Mouse (Mus musculus): Measurements from ENCODE around the gene Krtap5-3. TPM values are rescaled to one million over a fixed set of nuclear protein-coding genes. Genes with fewer than 3 reads are reported as not detected.
"Not testable (repeated sequence)": the region's sequence is repeated elsewhere in the genome, so short reads cannot be mapped to it uniquely, and the experiment has no call there.

Gene Krtap5-3
- polyA plus RNA-seq, 1 experiment from 2014 or later, result not detected

DNA sequence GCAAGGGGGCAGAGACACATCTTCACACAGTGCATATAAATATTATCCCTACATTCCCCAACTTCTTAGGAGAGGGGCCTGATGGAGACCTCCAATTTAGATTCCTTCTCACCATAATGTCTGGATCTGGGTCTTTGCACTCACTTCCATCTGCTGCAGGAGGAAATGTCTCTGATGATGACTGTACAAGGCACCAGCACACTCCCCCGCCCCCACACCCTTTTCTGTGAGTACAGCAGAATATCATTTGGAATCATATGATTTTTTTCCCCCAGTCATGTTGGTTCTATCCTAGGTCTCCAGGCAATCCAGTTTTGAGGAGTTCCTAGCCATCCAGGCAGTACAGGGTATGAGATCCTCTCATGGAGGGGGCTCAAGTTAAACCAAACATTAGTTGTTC, 22.5 kb upstream of the Krtap5-3 start:
- H3K4me2 ChIP-seq (ENCODE audit: low read depth, low read length), result no peak overlapping the region
- no peaks in the 10 kb centered on the region for H3K27me3 ChIP-seq (ENCODE audit: control insufficient read depth, insufficient read depth, low read length)
- no peak overlapping the region for H3K27ac ChIP-seq (replicated peaks; ENCODE audit: low read depth, low read length)
- DNase-seq (ENCODE audit: low spot score) (no peak), ATAC-seq (replicated peaks; ENCODE audit: insufficient number of reproducible peaks, low FRiP score, low TSS enrichment, low read depth) (no peak)
- H3K36me3 ChIP-seq (replicated peaks; ENCODE audit: control insufficient read depth, insufficient read depth, low read depth, low read length), result no peaks in the 10 kb centered on the region
- no peak overlapping the region for H3K9ac ChIP-seq (replicated peaks; ENCODE audit: low read length)
- H3K4me3 ChIP-seq (ENCODE audit: low read depth, low read length), result no peak overlapping the region
- 96% methylated on average over 1 of the region's 1 CpGs for WGBS
- no peaks in the 10 kb centered on the region for H3K9me3 ChIP-seq (replicated peaks; ENCODE audit: control insufficient read depth, low read length)
- H3K4me1 ChIP-seq (ENCODE audit: control insufficient read depth, insufficient read depth, low read length), result no peaks in the 10 kb centered on the region

GRCm38 (mm10) chr7:142181021-142181420, 20.1 kb upstream of the Krtap5-3 start:
- WGBS, result 80% methylated on average over 1 of the region's 1 CpGs
- H3K27me3 ChIP-seq (ENCODE audit: control insufficient read depth, insufficient read depth, low read length), result no peaks in the 10 kb centered on the region
- H3K27ac ChIP-seq (replicated peaks; ENCODE audit: low read depth, low read length), result no peak overlapping the region
- H3K36me3 ChIP-seq (replicated peaks; ENCODE audit: control insufficient read depth, insufficient read depth, low read depth, low read length), result no peaks in the 10 kb centered on the region
- no peaks in the 10 kb centered on the region for H3K9me3 ChIP-seq (replicated peaks; ENCODE audit: control insufficient read depth, low read length)
- H3K4me1 ChIP-seq (ENCODE audit: control insufficient read depth, insufficient read depth, low read length), result no peaks in the 10 kb centered on the region
- no peak for DNase-seq (ENCODE audit: low spot score)
- no peak overlapping the region for H3K4me3 ChIP-seq (ENCODE audit: low read depth, low read length)
- H3K4me2 ChIP-seq (ENCODE audit: low read depth, low read length), result no peak overlapping the region
- H3K9ac ChIP-seq (replicated peaks; ENCODE audit: low read length), result no peak overlapping the region
- no peak for ATAC-seq (replicated peaks; ENCODE audit: insufficient number of reproducible peaks, low FRiP score, low TSS enrichment, low read depth)

- no peak overlapping the region for H3K27ac ChIP-seq (replicated peaks; ENCODE audit: low read depth, low read length)
- DNase-seq (ENCODE audit: low spot score) (no peak), ATAC-seq (replicated peaks; ENCODE audit: insufficient number of reproducible peaks, low FRiP score, low TSS enrichment, low read depth) (no peak)
- 69% methylated on average over 2 of the region's 2 CpGs for WGBS
- H3K9ac ChIP-seq (replicated peaks; ENCODE audit: low read length), result no peak overlapping the region
- H3K4me2 ChIP-seq (ENCODE audit: low read depth, low read length), result no peak overlapping the region
- no peaks in the 10 kb centered on the region for H3K4me1 ChIP-seq (ENCODE audit: control insufficient read depth, insufficient read depth, low read length)
- H3K27me3 ChIP-seq (ENCODE audit: control insufficient read depth, insufficient read depth, low read length), result no peaks in the 10 kb centered on the region
- H3K4me3 ChIP-seq (ENCODE audit: low read depth, low read length), result no peak overlapping the region
- H3K9me3 ChIP-seq (replicated peaks; ENCODE audit: control insufficient read depth, low read length), result no peaks in the 10 kb centered on the region
- H3K36me3 ChIP-seq (replicated peaks; ENCODE audit: control insufficient read depth, insufficient read depth, low read depth, low read length), result no peaks in the 10 kb centered on the region
These were observed 13.0 kb upstream of the Krtap5-3 start for GRCm38 (mm10) chr7:142188156-142188555.

DNA sequence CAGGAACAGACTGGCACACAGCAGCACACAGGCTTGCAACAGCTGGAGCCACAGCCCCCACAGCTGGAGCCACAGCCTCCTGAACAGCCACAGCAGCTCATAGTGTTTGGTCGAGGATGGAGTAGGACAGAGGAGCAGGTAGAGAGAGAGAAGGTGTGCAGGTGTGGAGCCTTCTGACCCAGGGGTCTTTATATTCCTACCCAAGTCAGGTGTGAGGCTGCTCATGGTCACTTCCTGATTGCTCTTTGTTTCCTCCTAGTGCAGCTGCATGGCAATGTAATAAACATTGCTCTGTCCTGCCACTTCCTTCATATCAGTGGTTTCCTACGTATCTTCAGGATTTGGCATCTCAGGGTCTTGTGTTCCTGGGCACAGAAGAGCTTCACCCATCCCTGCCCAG, 10.9 kb upstream of the Krtap5-3 start, which contains the start of gene Gm10153:
Gene Gm10153, minus strand, starts transcription at position 101 of the 400 bp plus-strand sequence.
- no peaks in the 10 kb centered on the region for H3K4me1 ChIP-seq (ENCODE audit: control insufficient read depth, insufficient read depth, low read length)
- DNase-seq (ENCODE audit: low spot score) (no peak), ATAC-seq (replicated peaks; ENCODE audit: insufficient number of reproducible peaks, low FRiP score, low TSS enrichment, low read depth) (no peak)
- 39% methylated on average over 2 of the region's 2 CpGs for WGBS
- H3K9ac ChIP-seq (replicated peaks; ENCODE audit: low read length), result no peak within 1 kb of the TSS
- no peak within 1 kb of the TSS for H3K27ac ChIP-seq (replicated peaks; ENCODE audit: low read depth, low read length)
- H3K36me3 ChIP-seq (replicated peaks; ENCODE audit: control insufficient read depth, insufficient read depth, low read depth, low read length), result no peaks in the 10 kb centered on the region
- no peak within 1 kb of the TSS for H3K4me2 ChIP-seq (ENCODE audit: low read depth, low read length)
- no peaks in the 10 kb centered on the region for H3K9me3 ChIP-seq (replicated peaks; ENCODE audit: control insufficient read depth, low read length)
- no peaks in the 10 kb centered on the region for H3K27me3 ChIP-seq (ENCODE audit: control insufficient read depth, insufficient read depth, low read length)
- H3K4me3 ChIP-seq (ENCODE audit: low read depth, low read length), result no peak within 1 kb of the TSS

GRCm38 (mm10) chr7:142198748-142199147, 2.4 kb upstream of the Krtap5-3 start:
- no peak for ATAC-seq (replicated peaks; ENCODE audit: insufficient number of reproducible peaks, low FRiP score, low TSS enrichment, low read depth)
- no peak overlapping the region for H3K4me3 ChIP-seq (ENCODE audit: low read depth, low read length)
- H3K27ac ChIP-seq (replicated peaks; ENCODE audit: low read depth, low read length), result no peak overlapping the region
- H3K27me3 ChIP-seq (ENCODE audit: control insufficient read depth, insufficient read depth, low read length), result no peaks in the 10 kb centered on the region
- no peak overlapping the region for H3K9ac ChIP-seq (replicated peaks; ENCODE audit: low read length)
- no peak overlapping the region for H3K4me2 ChIP-seq (ENCODE audit: low read depth, low read length)
- no peaks in the 10 kb centered on the region for H3K4me1 ChIP-seq (ENCODE audit: control insufficient read depth, insufficient read depth, low read length)
- no peaks in the 10 kb centered on the region for H3K9me3 ChIP-seq (replicated peaks; ENCODE audit: control insufficient read depth, low read length)
- no peaks in the 10 kb centered on the region for H3K36me3 ChIP-seq (replicated peaks; ENCODE audit: control insufficient read depth, insufficient read depth, low read depth, low read length)
- WGBS, result 89% methylated on average over 2 of the region's 2 CpGs
- no peak for DNase-seq (ENCODE audit: low spot score)

DNA sequence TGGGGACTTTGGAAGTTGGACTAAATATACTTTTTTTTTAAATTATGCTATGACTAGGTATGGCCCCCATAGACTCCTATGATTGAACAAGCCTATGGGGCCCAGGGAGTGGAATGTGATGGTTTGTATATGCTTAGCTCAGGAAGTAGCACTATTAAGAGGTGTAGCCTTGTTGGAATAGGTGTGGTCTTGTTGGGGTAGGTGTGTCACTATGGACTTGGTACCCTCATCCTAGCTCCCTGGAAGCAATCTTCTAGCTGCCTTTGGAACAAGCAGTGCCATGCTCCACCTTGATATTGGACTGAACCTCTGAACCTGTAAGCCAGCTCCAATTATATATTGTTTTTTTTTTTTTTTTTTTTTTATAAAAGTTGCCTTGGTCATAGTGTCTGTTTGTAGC, 4.3 kb downstream of the Krtap5-3 start:
- no peak for DNase-seq (ENCODE audit: low spot score)
- ATAC-seq (replicated peaks; ENCODE audit: insufficient number of reproducible peaks, low FRiP score, low TSS enrichment, low read depth), result no peak
- H3K9me3 ChIP-seq (replicated peaks; ENCODE audit: control insufficient read depth, low read length), result no peaks in the 10 kb centered on the region
- no peaks in the 10 kb centered on the region for H3K27me3 ChIP-seq (ENCODE audit: control insufficient read depth, insufficient read depth, low read length)
- no peak overlapping the region for H3K9ac ChIP-seq (replicated peaks; ENCODE audit: low read length)
- H3K4me2 ChIP-seq (ENCODE audit: low read depth, low read length), result no peak overlapping the region
- no peak overlapping the region for H3K27ac ChIP-seq (replicated peaks; ENCODE audit: low read depth, low read length)
- no peaks in the 10 kb centered on the region for H3K36me3 ChIP-seq (replicated peaks; ENCODE audit: control insufficient read depth, insufficient read depth, low read depth, low read length)
- no peaks in the 10 kb centered on the region for H3K4me1 ChIP-seq (ENCODE audit: control insufficient read depth, insufficient read depth, low read length)
- H3K4me3 ChIP-seq (ENCODE audit: low read depth, low read length), result no peak overlapping the region

GRCm38 (mm10) chr7:142206891-142207290, 5.7 kb downstream of the Krtap5-3 start:
- H3K36me3 ChIP-seq (replicated peaks; ENCODE audit: control insufficient read depth, insufficient read depth, low read depth, low read length); H3K4me2 ChIP-seq (ENCODE audit: low read depth, low read length); H3K27ac ChIP-seq (replicated peaks; ENCODE audit: low read depth, low read length); H3K4me1 ChIP-seq (ENCODE audit: control insufficient read depth, insufficient read depth, low read length); H3K9me3 ChIP-seq (replicated peaks; ENCODE audit: control insufficient read depth, low read length); H3K27me3 ChIP-seq (ENCODE audit: control insufficient read depth, insufficient read depth, low read length); DNase-seq (ENCODE audit: low spot score); H3K4me3 ChIP-seq (ENCODE audit: low read depth, low read length); H3K9ac ChIP-seq (replicated peaks; ENCODE audit: low read length); ATAC-seq (replicated peaks; ENCODE audit: insufficient number of reproducible peaks, low FRiP score, low TSS enrichment, low read depth): not testable (repeated sequence)
- WGBS, result 78% methylated on average over 5 of the region's 5 CpGs

GRCm38 (mm10) chr7:142211559-142211958, 10.4 kb downstream of the Krtap5-3 start, which contains the start of gene Gm7579:
Gene Gm7579 (plus strand): TSS chr7:142211859.
- no peaks in the 10 kb centered on the region for H3K9me3 ChIP-seq (replicated peaks; ENCODE audit: control insufficient read depth, low read length)
- DNase-seq (ENCODE audit: low spot score) (no peak), ATAC-seq (replicated peaks; ENCODE audit: insufficient number of reproducible peaks, low FRiP score, low TSS enrichment, low read depth) (no peak)
- no peak within 1 kb of the TSS for H3K27ac ChIP-seq (replicated peaks; ENCODE audit: low read depth, low read length)
- H3K27me3 ChIP-seq (ENCODE audit: control insufficient read depth, insufficient read depth, low read length), result no peaks in the 10 kb centered on the region
- no peak within 1 kb of the TSS for H3K9ac ChIP-seq (replicated peaks; ENCODE audit: low read length)
- H3K36me3 ChIP-seq (replicated peaks; ENCODE audit: control insufficient read depth, insufficient read depth, low read depth, low read length), result no peaks in the 10 kb centered on the region
- no peaks in the 10 kb centered on the region for H3K4me1 ChIP-seq (ENCODE audit: control insufficient read depth, insufficient read depth, low read length)
- H3K4me3 ChIP-seq (ENCODE audit: low read depth, low read length), result no peak within 1 kb of the TSS
- H3K4me2 ChIP-seq (ENCODE audit: low read depth, low read length), result no peak within 1 kb of the TSS
- 63% methylated on average over 1 of the region's 1 CpGs for WGBS

All from embryonic facial prominence, embryonic 11.5 days (tissue).